Mouse (Mus musculus) brain, embryonic 14.5 days (tissue): ENCODE results near the gene Pamr1. TPM values are rescaled to one million over a fixed set of nuclear protein-coding genes. Genes with fewer than 3 reads are reported as not detected.

ENCODE experiments used
- DNase-seq: peaks from one replicate; pipeline ENCODE4 v3.0.0-alpha.2; 2011; ENCODE audit warnings: low read depth
- CTCF ChIP-seq: fragments of 200-500 bp; IDR thresholded peaks from 2 replicates; pipeline ENCODE4 v1.5.1; 2012; ENCODE audit warnings: inconsistent platforms, mild to moderate bottlenecking, moderate library complexity, borderline replicate concordance; ENCODE audit not compliant: insufficient read depth, insufficient read length; ENCODE audit errors: extremely low read depth
- POLR2A ChIP-seq: fragments of 200-500 bp; IDR thresholded peaks from 2 replicates; pipeline ENCODE4 v1.6.1; 2012; ENCODE audit warnings: mild to moderate bottlenecking, inconsistent platforms, borderline replicate concordance; ENCODE audit not compliant: poor library complexity, insufficient read depth, insufficient read length, severe bottlenecking; ENCODE audit errors: extremely low read depth
- polyA plus RNA-seq: library from polyadenylated mRNA; depleted of rRNA; stranded (reverse); fragments of >200 nt; gene quantifications from 2 replicates; pipeline ENCODE4 v1.2.3, GENCODE M21; 2012; rRNA removed

Gene Pamr1
- polyA plus RNA-seq: 4.8 and 6.2 TPM in 2 replicates

DNA sequence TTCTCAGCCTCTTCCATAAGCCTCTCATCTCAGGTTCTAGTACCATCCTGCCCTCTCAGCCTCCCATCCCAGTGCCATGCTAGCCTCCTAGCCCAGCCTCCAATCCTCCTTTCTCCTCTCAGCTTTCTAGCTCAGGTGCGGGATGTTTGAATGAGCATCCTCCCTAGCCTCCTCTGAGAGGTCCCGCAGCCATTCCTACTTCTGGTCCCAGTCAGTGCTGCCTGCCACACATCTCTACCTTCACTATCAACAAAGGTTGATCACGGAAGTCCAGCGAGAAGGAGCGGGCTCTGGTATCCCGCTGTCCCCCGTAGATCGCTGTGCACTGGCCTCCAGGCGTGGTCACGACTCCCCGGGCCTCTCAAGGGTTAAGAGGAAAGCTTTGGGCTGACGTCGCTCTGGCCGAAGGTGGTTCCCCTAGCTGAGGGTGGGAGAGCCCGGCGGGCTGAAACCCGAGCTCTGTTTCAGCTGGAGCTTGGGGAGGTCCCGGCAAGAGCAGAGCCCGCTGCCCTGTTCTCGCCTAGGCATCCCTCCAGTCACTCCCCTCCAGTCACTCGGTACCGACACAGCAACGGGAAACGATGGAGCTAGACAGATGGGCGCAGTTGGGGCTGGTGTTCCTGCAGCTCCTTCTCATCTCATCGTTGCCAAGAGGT lies at the start of gene Pamr1:
Gene Pamr1, plus strand, starts transcription at position 402 of the 656 bp plus-strand sequence.
- peak; percentile 64 for DNase-seq
- TF ChIP-seq POLR2A (no peak), CTCF (no peak)

DNA sequence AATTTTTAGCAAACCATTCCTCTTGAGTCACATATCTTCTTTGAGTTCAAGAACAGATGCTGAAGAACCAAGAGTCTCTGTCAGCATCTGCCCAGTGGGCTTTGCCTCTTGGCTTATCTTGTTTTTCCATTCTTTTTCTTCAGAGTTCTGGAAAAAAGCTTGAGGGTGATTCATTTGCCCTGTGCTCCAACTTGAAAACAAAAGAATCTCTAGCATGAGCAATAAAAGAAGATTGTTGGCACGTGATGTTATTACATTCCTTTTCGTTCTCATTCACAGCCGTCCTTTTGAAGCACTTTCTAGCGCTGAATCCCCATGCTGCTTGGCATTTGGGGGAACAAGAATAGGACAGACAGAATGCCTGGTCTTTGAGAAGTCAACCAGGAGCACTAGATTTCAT lies 42.2 kb upstream of the Pamr1 start:
- peak; percentile 9 for DNase-seq
- TF ChIP-seq POLR2A (no peak), CTCF (no peak)

DNA sequence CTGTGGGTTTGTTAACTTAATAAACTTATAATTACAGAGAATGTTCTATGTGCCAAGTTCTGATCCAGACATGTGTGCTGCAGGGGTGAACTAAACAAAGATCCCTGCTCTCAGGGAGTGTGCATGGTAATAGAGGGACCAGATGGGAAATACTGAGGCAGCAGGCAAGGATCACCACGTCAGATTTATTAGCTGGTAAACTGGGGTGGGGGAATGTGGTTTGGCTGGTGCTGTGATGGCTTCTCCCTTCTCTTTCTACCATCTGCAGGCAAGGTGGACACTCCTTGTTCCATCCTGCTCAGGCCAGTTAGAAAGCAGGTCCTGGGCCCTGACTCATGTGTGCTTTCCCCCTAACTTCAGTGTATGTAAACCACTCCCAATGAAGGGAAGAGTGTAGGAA lies 41.7 kb upstream of the Pamr1 start:
- TF ChIP-seq POLR2A: no peak
- TF ChIP-seq CTCF: no peak
- no peak for DNase-seq

DNA sequence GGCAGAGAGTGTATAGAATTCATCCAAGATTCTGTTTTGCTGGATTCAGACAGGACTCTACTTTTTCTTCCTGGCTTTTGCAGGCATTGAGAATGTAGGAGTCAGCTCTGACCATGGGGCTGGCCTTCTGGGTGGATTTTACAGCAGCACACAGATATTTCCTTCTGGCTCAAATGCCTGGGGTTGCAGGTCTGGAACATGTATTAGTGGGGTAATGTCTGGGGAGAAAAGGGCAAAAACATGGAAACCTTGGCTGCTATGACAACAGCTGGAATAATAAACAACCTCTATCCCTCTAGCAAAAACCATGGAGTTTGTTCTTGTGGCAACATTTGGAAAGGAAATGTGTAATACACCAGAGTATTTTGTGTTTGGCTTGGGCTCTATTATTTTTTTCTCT lies 29.9 kb upstream of the Pamr1 start:
- TF ChIP-seq CTCF (no peak), POLR2A (no peak)
- DNase-seq: no peak

DNA sequence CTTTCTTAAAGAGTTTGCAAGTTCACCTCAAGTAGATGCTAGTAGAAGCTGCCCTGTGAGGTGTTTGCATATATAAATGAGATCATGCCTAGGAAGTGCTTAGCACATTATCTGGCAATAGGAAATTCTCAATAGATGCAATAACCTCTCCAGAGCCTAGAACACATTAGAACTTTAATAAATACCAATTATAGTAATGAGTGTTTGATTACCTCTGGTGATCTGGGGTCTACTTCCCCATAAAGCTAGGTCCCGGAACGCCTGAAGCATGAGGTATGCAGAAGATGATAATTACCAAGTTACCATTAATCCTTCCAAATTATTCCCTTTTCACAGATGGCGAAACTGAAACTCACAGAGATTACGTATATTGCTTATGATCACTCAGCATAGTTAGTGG lies 22.2 kb upstream of the Pamr1 start:
- TF ChIP-seq CTCF (no peak), POLR2A (no peak)
- DNase-seq: no peak

DNA sequence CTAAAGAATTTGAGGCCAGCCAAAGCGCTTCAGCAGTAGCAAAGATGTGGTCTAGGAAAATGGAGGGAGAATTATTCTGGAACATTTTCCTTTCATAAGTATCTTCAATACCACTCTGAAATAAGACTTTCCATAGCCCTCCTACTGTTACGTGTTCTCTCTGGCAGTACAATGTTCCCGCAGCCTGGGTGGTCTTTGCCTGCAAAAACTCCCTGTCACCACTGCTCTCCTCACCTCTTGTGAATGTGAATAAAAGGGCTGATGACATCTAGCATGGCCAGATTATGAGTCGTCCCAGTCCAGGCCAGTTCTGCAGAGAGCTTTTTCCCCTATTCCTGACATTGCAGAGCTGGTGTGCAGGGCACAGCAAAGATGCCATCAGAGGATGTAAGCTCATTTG lies 16.4 kb upstream of the Pamr1 start:
- no peak for DNase-seq

DNA sequence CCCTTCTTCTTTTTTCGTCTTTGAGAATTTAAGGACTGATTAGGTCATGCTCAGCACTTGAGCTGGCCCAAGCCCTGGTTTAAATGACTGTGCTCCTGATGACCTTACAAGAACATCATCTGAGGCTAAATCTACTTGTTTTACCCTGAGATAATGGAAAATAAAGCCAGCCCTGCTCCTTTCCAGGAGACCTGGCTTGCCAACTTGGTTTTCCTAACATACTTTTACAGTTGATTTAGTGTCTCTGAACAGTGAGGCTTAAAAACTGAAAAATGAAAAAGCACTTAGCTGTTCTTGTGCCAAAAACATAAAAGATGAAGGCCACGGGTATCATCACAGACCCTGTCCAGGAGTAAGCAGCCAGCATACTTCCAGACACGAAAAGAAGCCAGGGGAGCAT lies 13.0 kb upstream of the Pamr1 start:
- TF ChIP-seq CTCF: no peak
- no peak for DNase-seq

More for the DNA sequence above, 16.4 kb upstream of the Pamr1 start:
- TF ChIP-seq CTCF: no peak
- no peak for TF ChIP-seq POLR2A

DNA sequence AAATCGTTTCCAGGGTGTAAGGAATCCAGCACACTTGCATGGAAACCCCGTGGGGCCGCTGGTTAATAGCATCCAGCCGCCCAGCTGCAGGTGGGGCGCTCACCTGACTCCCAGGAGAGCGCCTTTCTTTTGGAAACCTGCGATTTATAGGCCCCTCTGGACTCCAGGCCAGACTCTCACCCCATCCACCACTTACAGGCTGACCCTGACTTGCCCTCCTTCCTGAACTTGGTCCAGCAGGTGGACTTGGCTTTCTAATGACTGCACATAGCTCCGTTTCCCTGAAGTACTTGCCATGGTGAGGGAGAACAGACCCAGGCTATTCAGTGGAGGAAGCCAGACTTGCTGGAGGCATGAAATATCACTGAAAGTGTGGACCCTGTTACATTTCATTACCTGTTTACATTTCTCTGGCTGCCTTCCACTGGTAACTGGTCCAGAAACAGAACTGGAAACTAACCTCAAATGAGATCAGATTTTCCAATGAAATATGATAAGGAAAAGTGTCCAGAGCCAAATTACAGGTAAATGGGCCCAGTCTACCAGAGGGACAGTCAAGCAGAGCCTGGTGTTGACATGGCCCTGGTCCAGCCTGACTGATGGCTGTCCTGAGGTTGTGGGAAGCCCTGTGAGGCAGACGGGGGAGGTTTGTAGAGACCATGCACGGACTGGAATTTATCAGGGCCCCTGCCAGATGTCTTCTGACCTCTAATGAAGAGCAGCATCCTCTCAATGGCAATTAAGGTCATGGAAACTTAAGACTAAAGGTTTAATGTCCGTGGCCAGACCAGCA lies 9.2 kb upstream of the Pamr1 start:
- DNase-seq: no peak
- TF ChIP-seq CTCF (no peak), POLR2A (no peak)

DNA sequence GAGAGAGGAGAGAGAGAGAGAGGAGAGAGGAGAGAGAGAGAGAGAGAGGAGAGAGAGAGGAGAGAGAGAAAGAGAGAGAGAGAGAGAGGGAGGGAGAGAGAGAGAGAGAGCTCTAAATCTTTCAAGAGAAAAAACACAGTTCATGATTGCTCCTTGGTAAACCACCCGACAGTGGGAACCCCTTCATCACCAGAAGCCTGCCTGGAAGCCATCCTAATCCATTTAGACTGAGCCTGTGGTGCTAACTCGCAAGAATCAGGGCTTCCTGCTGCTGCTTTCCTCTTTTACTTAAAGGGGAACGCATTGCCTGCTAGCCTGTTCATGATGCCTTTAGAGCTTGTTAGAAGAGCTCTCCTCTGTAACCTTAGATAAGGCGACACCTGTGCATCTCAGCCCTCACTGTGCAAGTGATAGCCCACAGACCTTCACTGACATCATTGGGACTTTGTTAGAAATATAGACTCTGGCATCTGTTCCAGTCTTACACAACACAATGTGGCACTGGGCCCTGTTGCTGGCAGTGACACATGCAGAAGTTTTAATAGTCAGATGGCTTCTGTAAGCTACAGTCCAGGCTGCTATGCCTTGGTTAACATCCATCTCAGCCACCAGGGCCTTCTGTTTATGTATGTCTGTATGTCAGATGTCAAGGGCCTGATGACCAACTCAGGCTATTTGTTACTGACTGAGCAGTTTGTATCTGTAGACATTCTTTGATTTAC lies 8.2 kb upstream of the Pamr1 start:
- TF ChIP-seq CTCF (no peak), POLR2A (no peak)
- peak; percentile 44 for DNase-seq

DNA sequence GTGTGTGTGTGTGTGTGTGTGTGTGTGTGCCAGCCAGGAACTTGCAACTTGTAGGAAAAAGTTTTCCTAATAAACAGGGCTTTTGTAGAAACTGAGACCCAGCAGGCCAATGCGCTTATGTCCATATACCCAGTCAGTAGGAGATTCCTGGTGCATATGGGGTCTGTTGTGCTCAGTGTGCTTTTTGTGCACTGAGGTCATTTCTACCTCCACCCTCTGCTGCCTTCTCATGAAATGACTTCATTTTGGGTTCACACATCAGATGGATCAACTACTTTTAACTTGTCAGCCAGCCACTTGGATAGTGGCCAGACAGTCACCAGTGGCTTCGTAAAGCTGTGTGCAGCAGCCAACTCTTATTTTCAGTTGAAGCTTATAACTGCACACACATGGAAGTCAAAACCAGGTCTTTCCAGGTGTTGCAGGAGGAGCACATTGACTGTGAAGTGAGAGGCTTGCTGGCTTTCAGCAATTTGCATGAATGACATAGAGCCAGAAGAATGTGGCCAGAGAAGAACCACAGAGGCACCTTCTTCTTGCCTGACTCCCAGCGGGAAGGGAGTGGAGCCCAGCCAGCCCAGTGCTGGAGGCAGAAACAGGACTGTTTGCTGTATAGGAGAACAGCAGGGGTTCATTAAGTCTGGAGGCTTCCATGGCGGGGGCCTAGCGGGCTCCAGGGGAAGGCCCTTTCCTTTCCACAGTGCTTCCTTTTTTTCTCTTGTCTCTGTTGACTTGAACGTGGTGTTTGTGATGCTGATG lies 5.7 kb upstream of the Pamr1 start:
- no peak for TF ChIP-seq POLR2A
- no peak for TF ChIP-seq CTCF
- DNase-seq: peak; percentile 30
